Mouse (Mus musculus) testis, adult 2 months (tissue): Measurements from ENCODE around the gene Rab30.

ENCODE experiments used
- CTCF ChIP-seq: fragments of 200-500 bp; IDR thresholded peaks from 2 replicates; pipeline ENCODE4 v1.5.1; 2012; ENCODE audit warnings: low read depth, mild to moderate bottlenecking, inconsistent platforms, low read length, moderate library complexity; ENCODE audit not compliant: control insufficient read depth, insufficient read depth, insufficient replicate concordance
- POLR2A ChIP-seq: fragments of 200-500 bp; IDR thresholded peaks from 2 replicates; pipeline ENCODE4 v1.6.1; 2012; ENCODE audit warnings: low read depth, mild to moderate bottlenecking, inconsistent platforms, low read length, moderate library complexity; ENCODE audit not compliant: control insufficient read depth

DNA sequence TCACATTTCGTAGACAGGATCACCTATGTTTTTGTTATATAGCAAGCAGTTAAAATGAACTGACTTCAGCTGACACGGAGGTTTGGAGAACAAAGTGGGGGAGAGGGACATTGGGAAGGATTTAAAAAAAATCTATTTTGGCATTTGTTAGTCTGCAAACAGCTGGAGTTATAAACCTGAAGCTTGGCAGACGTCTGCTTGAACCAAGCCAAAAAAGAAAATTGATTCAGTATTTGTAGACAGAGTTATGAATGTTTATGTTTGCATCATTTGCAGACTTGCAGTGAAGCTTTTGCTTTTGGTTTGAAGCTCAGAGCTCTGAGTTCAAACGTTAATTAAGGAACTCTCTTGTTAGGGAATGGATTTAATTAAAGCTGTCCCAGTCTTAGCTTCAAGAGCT, 80.5 kb downstream of the Rab30 start:
- TF ChIP-seq POLR2A (no peak), CTCF (no peak)
